Mouse (Mus musculus) neural tube, embryonic 13.5 days (tissue): ENCODE measurements at regions not wholly inside any gene's neighbourhood (a gene's known extent, or its start where the extent isn't known, plus 50 kb on each side); places are given as distances from the start of the nearest gene placed in this dataset.

Source experiments
- ATAC-seq: fragments of 200-750 bp; cut with Nextera tagmentation; 2 replicates; pipeline ENCODE4 v1.8.0; 2017; ENCODE audit warnings: low read depth, mild to moderate bottlenecking, moderate TSS enrichment, moderate library complexity
- H3K27ac ChIP-seq: fragments of 300-500 bp; sonication (generic); replicated peaks from 2 replicates; pipeline ENCODE4 v1.5.1; 2015; ENCODE audit warnings: moderate library complexity, mild to moderate bottlenecking, inconsistent platforms
- H3K27me3 ChIP-seq: fragments of 300-500 bp; sonication (generic); 2 replicates; pipeline ENCODE4 v1.6.1; 2015; ENCODE audit warnings: mild to moderate bottlenecking, inconsistent platforms
- H3K36me3 ChIP-seq: fragments of 300-500 bp; sonication (generic); 2 replicates; pipeline ENCODE4 v1.6.1; 2015; ENCODE audit warnings: mild to moderate bottlenecking, inconsistent platforms
- H3K4me1 ChIP-seq: fragments of 300-500 bp; sonication (generic); replicated peaks from 2 replicates; pipeline ENCODE4 v1.6.1; 2015; ENCODE audit warnings: inconsistent platforms
- H3K4me2 ChIP-seq: fragments of 300-500 bp; sonication (generic); 2 replicates; pipeline ENCODE4 v1.6.1; 2015; ENCODE audit warnings: inconsistent platforms, mild to moderate bottlenecking, moderate library complexity
- H3K4me3 ChIP-seq: fragments of 300-500 bp; sonication (generic); 2 replicates; pipeline ENCODE4 v1.5.1; 2015; ENCODE audit warnings: mild to moderate bottlenecking, inconsistent platforms
- H3K9ac ChIP-seq: fragments of 300-500 bp; sonication (generic); 2 replicates; pipeline ENCODE4 v1.6.1; 2015; ENCODE audit warnings: moderate library complexity, mild to moderate bottlenecking, inconsistent platforms
- H3K9me3 ChIP-seq: fragments of 300-500 bp; sonication (generic); 2 replicates; pipeline ENCODE4 v1.6.1; 2016; ENCODE audit warnings: inconsistent platforms
- WGBS: fragments of 180-500 bp; shearing (Covaris S2); methylation state at CpG from one replicate; pipeline ENCODE4 v1.1.7; 2015; 5-methylcytosine and 5-hydroxymethylcytosine counted together

GRCm38 (mm10) chr19:54252145-54252664 lies 208.3 kb downstream of the Adra2a start:
- Histone ChIP-seq H3K9ac (no peak overlapping the region), H3K4me1 (no peaks in the 10 kb centered on the region), H3K9me3 (no peaks in the 10 kb centered on the region), H3K27me3 (no peaks in the 10 kb centered on the region), H3K36me3 (no peaks in the 10 kb centered on the region), H3K4me3 (no peak overlapping the region), H3K4me2 (no peak overlapping the region), H3K27ac (no peak overlapping the region)
- 90% methylated on average over 7 of the region's 7 CpGs for WGBS
- no peak for ATAC-seq

GRCm38 (mm10) chr19:54257889-54258288 lies 213.9 kb downstream of the Adra2a start:
- no peak for ATAC-seq
- Histone ChIP-seq H3K4me3 (no peak overlapping the region), H3K9me3 (no peaks in the 10 kb centered on the region), H3K27ac (no peak overlapping the region), H3K4me1 (peaks cover 9% of the 10 kb centered on the region), H3K4me2 (no peak overlapping the region), H3K9ac (no peak overlapping the region), H3K36me3 (no peaks in the 10 kb centered on the region), H3K27me3 (no peaks in the 10 kb centered on the region)
- WGBS: 90% methylated on average over 3 of the region's 3 CpGs

GRCm38 (mm10) chr19:54259175-54259574 lies 215.2 kb downstream of the Adra2a start:
- peak overlapping the region; percentile 23 for H3K4me2 ChIP-seq
- peak overlapping the region; percentile 45 for H3K9ac ChIP-seq
- no peak for ATAC-seq
- no peaks in the 10 kb centered on the region for H3K36me3 ChIP-seq
- no peak overlapping the region for H3K27ac ChIP-seq
- no peak overlapping the region for H3K4me3 ChIP-seq
- no peaks in the 10 kb centered on the region for H3K9me3 ChIP-seq
- no peaks in the 10 kb centered on the region for H3K27me3 ChIP-seq
- H3K4me1 ChIP-seq: peaks cover 9% of the 10 kb centered on the region
- WGBS: 4% methylated on average over 7 of the region's 7 CpGs

GRCm38 (mm10) chr19:54277368-54277767 lies 233.4 kb downstream of the Adra2a start:
- Histone ChIP-seq H3K9ac (no peak overlapping the region), H3K36me3 (no peaks in the 10 kb centered on the region), H3K27ac (no peak overlapping the region), H3K4me3 (no peak overlapping the region), H3K4me2 (no peak overlapping the region), H3K27me3 (no peaks in the 10 kb centered on the region), H3K4me1 (no peaks in the 10 kb centered on the region), H3K9me3 (no peaks in the 10 kb centered on the region)
- 84% methylated on average over 10 of the region's 10 CpGs for WGBS
- no peak for ATAC-seq

GRCm38 (mm10) chr19:54285481-54285880 lies 241.5 kb downstream of the Adra2a start:
- Histone ChIP-seq H3K4me2 (no peak overlapping the region), H3K9ac (no peak overlapping the region), H3K27ac (no peak overlapping the region), H3K4me3 (no peak overlapping the region), H3K36me3 (no peaks in the 10 kb centered on the region), H3K9me3 (no peaks in the 10 kb centered on the region), H3K27me3 (no peaks in the 10 kb centered on the region), H3K4me1 (peaks cover 5% of the 10 kb centered on the region; the same call in 1 of the 2 replicates)
- ATAC-seq: no peak

GRCm38 (mm10) chr19:54297663-54298388 lies 253.9 kb downstream of the Adra2a start:
- Histone ChIP-seq H3K9me3 (no peaks in the 10 kb centered on the region), H3K27me3 (no peaks in the 10 kb centered on the region), H3K27ac (no peak overlapping the region; the same call in none of the 2 replicates), H3K4me2 (no peak overlapping the region), H3K4me3 (no peak overlapping the region), H3K36me3 (no peaks in the 10 kb centered on the region), H3K9ac (no peak overlapping the region), H3K4me1 (peaks cover 12% of the 10 kb centered on the region; the same call in 1 of the 2 replicates)
- ATAC-seq: peak; percentile 40; the same call in 1 of the 2 replicates
- 42% methylated on average over 10 of the region's 10 CpGs for WGBS

- no peak overlapping the region for H3K9ac ChIP-seq
- H3K4me2 ChIP-seq: no peak overlapping the region
- H3K27me3 ChIP-seq: no peaks in the 10 kb centered on the region
- no peak for ATAC-seq
- H3K4me1 ChIP-seq: no peaks in the 10 kb centered on the region; the same call in 1 of the 2 replicates
- H3K27ac ChIP-seq: no peak overlapping the region
- H3K9me3 ChIP-seq: no peaks in the 10 kb centered on the region
- H3K4me3 ChIP-seq: no peak overlapping the region
- 64% methylated on average over 6 of the region's 6 CpGs for WGBS
- H3K36me3 ChIP-seq: no peaks in the 10 kb centered on the region
Measured at GRCm38 (mm10) chr19:54311289-54311688, 267.3 kb downstream of the Adra2a start.

GRCm38 (mm10) chr19:54311723-54312122 lies 267.8 kb downstream of the Adra2a start:
- Histone ChIP-seq H3K27ac (no peak overlapping the region), H3K4me3 (no peak overlapping the region), H3K27me3 (no peaks in the 10 kb centered on the region), H3K4me2 (no peak overlapping the region), H3K9me3 (no peaks in the 10 kb centered on the region), H3K36me3 (no peaks in the 10 kb centered on the region), H3K9ac (no peak overlapping the region), H3K4me1 (no peaks in the 10 kb centered on the region; the same call in 1 of the 2 replicates)
- 87% methylated on average over 1 of the region's 1 CpGs for WGBS
- no peak for ATAC-seq

- Histone ChIP-seq H3K9me3 (no peaks in the 10 kb centered on the region), H3K27me3 (no peaks in the 10 kb centered on the region), H3K4me3 (no peak overlapping the region), H3K4me2 (no peak overlapping the region), H3K27ac (no peak overlapping the region), H3K36me3 (no peaks in the 10 kb centered on the region), H3K4me1 (no peaks in the 10 kb centered on the region), H3K9ac (no peak overlapping the region)
- ATAC-seq: no peak
- 78% methylated on average over 5 of the region's 5 CpGs for WGBS
Measured at GRCm38 (mm10) chr19:54323276-54323675, 279.3 kb downstream of the Adra2a start.

GRCm38 (mm10) chr19:54324991-54325390 lies 281.0 kb downstream of the Adra2a start:
- Histone ChIP-seq H3K36me3 (no peaks in the 10 kb centered on the region), H3K9ac (no peak overlapping the region), H3K9me3 (no peaks in the 10 kb centered on the region), H3K4me3 (no peak overlapping the region), H3K27ac (no peak overlapping the region), H3K4me2 (no peak overlapping the region), H3K27me3 (no peaks in the 10 kb centered on the region), H3K4me1 (no peaks in the 10 kb centered on the region)
- WGBS: 66% methylated on average over 4 of the region's 4 CpGs
- no peak for ATAC-seq

- no peak overlapping the region for H3K4me3 ChIP-seq
- no peak overlapping the region for H3K27ac ChIP-seq
- H3K4me2 ChIP-seq: no peak overlapping the region
- no peak overlapping the region for H3K9ac ChIP-seq
- H3K27me3 ChIP-seq: no peaks in the 10 kb centered on the region
- no peaks in the 10 kb centered on the region for H3K4me1 ChIP-seq
- WGBS: 96% methylated on average over 1 of the region's 1 CpGs
- ATAC-seq: no peak
- no peaks in the 10 kb centered on the region for H3K36me3 ChIP-seq
- peaks cover 9% of the 10 kb centered on the region for H3K9me3 ChIP-seq
Measured at GRCm38 (mm10) chr19:54332140-54332539, 288.2 kb downstream of the Adra2a start.

- no peaks in the 10 kb centered on the region for H3K9me3 ChIP-seq
- no peak for ATAC-seq
- H3K36me3 ChIP-seq: no peaks in the 10 kb centered on the region
- no peak overlapping the region for H3K9ac ChIP-seq
- H3K27me3 ChIP-seq: no peaks in the 10 kb centered on the region
- no peaks in the 10 kb centered on the region for H3K4me1 ChIP-seq
- H3K27ac ChIP-seq: no peak overlapping the region
- H3K4me2 ChIP-seq: no peak overlapping the region
- no peak overlapping the region for H3K4me3 ChIP-seq
- WGBS: 92% methylated on average over 2 of the region's 2 CpGs
Measured at GRCm38 (mm10) chr19:54340778-54341291, 296.9 kb downstream of the Adra2a start.
